24 mouse cellular contexts compared by ENCODE assay signal in genomic region chr3:96483946-96484345, GRCm38 (mm10). TPM values are rescaled to one million over a fixed set of nuclear protein-coding genes. Genes with fewer than 3 reads are reported as not detected.
"Had no signal": no experiment of that assay in that cellular context is flagged by ENCODE, and none has a peak within 500 bp of the region (broad histone marks: within the 10 kb centered on the region; RNA-seq: fewer than 3 reads in every experiment).

No protein-coding gene starts in this region.

- H3K27me3 ChIP-seq: lung, embryonic 15.5 days; stomach, embryonic 15.5 days had no signal

- DNase-seq: lung, adult 2 months; lung, postnatal 14 days; lung, postnatal 36 days; midbrain, embryonic 14.5 days; right cerebral cortex, postnatal 14 days; thymus, adult 2 months; thymus, postnatal 25 days; thymus, postnatal 4 days had no signal

- H3K4me3 ChIP-seq: lung, embryonic 15.5 days; megakaryocyte, embryonic 14.5 days; midbrain, embryonic 12.5 days; neural tube, embryonic 12.5 days; stomach, embryonic 15.5 days had no signal

- H3K36me3 ChIP-seq: lung, embryonic 15.5 days; midbrain, embryonic 12.5 days; neural tube, embryonic 12.5 days; stomach, embryonic 15.5 days had no signal

- H3K27ac ChIP-seq: liver, embryonic 14.5 days; lung, embryonic 15.5 days; macrophage; midbrain, embryonic 12.5 days; neural tube, embryonic 12.5 days; stomach, embryonic 15.5 days; stomach, postnatal 0 days had no signal

- H3K4me2 ChIP-seq: lung, embryonic 15.5 days; midbrain, embryonic 12.5 days; neural tube, embryonic 12.5 days; stomach, embryonic 15.5 days had no signal

- H3K9me3 ChIP-seq: lung, embryonic 15.5 days; midbrain, embryonic 12.5 days; neural tube, embryonic 12.5 days; stomach, embryonic 15.5 days had no signal

- ATAC-seq: lung, postnatal 0 days had no signal

- H3K9ac ChIP-seq: liver, embryonic 14.5 days; lung, embryonic 15.5 days; midbrain, embryonic 12.5 days; neural tube, embryonic 12.5 days; stomach, embryonic 15.5 days had no signal

RNA-seq across cellular contexts. Expression of gene BC107364, which starts 31.8 kb away (rescaled TPM):
- total RNA-seq: megakaryocyte progenitor cell, adult 5-6 weeks; midbrain, postnatal 0 days; monocyte, adult 5-6 weeks; neutrophil, adult 5-6 weeks had no signal
- polyA plus RNA-seq: liver, embryonic 14.5 days; liver, embryonic 16.5 days; lung, adult 2 months; macrophage; midbrain, embryonic 12.5 days; midbrain, embryonic 14.5 days; midbrain, postnatal 0 days; neural tube, embryonic 12.5 days; neural tube, embryonic 14.5 days; spleen, adult 2 months had no signal

RNA-seq across cellular contexts. Expression of gene Hfe2, which starts 41.0 kb away (rescaled TPM):
- total RNA-seq: megakaryocyte progenitor cell, adult 5-6 weeks; monocyte, adult 5-6 weeks; neutrophil, adult 5-6 weeks had no signal
- polyA plus RNA-seq: macrophage had no signal
